Mouse (Mus musculus): ENCODE measurements around the gene Slc10a1.

Slc10a1 gene

DNA sequence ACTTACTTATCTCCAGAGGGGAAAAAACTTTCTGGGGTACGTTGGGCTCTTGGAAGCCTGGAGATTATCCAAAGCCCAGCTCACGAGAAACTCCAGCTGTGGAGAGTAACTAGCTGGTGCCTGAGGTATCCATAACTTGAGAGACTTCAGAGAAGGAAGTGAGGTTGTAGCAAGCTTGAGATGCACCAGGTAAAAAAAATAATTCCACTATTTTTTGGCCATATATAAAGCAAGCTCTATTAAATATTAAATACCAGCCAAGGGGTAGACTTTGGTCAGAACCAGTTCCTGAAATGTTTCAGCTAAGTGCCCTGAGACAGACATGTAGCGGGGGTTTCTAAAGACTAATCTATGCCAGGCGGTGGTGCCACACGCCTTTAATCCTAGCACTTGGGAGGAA is at the start of gene Slc10a1:
TSS of gene Slc10a1 (minus strand) at position 101 of the 400 bp plus-strand sequence.
- no peak for DNase-seq

DNA sequence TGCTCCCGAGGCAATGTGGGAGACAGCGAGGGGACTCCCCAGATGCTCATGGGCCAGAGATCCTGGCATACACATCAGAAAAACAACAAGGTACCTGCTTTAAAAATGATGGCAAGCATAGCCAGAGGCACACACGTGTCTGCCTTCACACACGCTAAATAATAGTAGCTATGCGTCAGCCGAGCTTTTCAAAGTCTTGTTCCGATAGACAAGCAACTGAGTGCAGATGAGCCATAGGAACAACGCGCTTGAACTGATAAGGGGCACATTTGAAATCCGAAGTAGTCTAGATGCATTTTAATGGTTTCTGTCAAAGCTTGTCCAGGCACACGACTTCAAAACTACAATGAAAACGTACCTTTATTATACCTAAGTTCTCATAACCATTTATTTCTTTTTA is 49.1 kb upstream of the Slc10a1 start:
- no peak for DNase-seq

DNA sequence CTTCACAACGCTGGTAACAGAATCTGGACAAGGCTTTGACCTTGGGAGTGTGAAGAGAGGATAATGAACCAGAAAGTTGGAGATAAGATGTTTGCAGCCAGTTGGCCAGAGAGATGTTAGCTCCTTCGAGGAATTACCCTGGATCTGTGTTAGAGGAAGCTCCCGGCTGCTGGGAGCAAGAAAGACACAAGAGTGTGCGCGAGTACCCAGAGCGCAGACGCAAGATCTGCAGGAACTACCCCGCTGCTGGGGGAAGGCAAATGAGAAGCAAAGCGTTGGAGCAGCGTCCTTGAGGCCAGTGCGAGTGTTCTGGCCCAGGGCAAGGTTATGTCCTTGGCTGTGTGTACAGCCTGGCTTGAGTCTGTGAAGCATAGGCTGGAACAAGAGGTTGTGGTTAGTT is 45.0 kb upstream of the Slc10a1 start:
- DNase-seq: no peak

DNA sequence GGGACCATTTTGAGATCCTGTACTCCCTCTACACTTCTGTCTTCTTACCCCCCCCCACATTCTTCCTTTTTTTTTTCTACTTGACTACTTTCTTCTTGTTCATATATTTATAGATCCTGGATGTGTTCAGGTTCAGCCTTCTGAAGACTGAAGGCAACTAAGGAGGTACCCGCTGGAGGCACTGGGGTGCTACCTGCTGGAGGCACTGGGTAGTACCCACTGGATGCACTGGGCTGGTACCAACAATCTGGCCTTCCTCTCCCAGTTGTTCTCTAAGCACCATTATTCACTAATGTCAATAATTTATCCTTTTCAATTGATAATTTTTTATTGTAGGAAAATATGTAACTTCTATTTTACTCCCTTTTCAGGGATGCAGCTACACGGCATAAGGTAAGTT is 43.5 kb upstream of the Slc10a1 start:
- DNase-seq: no peak

DNA sequence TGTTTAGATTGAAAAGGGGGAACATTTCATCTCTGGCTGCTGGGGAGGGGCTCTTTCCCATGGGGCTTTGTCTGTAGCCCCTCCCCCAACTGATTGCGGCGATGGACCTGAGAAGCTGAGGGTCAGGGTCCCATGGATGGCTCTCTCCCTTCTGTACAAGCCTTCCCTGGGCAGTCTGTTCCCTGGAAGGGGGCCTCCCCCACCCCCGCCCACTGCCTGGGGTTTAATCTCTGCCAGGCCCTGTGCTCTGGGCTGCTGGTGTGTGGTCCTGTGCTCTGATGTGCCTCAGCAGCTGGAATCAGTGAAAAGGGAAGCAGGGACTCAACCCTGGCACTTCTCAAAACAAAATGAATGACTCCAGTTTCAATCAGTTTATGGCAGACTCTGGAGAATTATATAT is 41.3 kb upstream of the Slc10a1 start:
- DNase-seq: no peak

DNA sequence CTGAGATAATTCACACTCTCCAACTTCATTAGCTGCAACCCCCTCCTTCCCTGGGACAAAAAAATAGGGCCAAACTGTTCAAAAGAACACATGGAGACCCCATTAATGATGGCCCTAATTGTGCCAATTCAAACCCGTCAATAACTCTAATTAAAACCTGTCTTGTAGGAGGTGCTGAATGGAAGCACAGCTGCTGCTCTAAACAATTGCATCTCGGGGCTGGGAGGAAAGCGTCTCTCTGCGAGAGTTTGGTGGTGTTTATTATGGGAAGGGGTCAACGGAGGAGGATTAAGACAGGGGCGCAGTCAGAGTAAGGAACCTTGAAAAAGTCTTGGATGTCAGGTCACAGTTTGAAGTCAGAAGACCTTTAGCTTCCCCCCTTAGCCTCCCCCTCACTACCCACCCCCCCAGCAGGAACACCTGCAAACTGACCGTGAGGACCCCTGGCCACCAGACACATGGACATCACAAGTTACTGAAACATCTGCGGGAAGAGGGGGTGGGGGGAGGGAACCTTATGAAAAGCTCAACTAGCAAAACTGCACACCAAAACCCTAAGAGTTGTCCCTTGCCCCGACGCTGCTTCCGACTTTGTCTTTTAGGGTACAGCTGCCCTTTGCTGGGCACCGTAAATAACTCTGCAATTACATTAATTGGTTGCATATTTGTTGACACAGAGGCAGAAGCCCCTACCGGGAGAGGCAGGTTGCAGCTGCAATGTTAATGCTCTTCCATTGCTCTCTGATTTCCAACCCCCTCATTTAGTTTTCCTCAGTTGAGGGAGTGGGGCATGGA is 34.5 kb upstream of the Slc10a1 start:
- DNase-seq: no peak

DNA sequence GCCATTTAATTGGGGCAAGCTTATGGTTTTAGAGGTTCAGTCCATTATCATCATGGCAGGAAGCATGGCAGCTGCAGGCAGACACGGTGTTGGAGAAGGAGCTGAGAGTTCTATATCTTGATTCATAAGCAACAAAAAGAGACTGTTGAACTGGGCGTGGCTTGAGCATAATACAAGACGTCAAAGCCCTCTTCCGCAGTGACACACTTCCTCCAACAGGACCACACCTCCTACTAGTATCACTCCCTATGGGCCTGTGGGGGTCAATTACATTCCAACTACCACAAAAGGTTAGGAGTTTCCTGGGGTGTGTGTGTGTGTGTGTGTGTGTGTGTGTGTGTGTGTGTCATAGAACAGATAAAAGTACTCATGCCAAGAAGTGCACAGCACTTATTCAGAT is 32.4 kb upstream of the Slc10a1 start:
- no peak for DNase-seq

DNA sequence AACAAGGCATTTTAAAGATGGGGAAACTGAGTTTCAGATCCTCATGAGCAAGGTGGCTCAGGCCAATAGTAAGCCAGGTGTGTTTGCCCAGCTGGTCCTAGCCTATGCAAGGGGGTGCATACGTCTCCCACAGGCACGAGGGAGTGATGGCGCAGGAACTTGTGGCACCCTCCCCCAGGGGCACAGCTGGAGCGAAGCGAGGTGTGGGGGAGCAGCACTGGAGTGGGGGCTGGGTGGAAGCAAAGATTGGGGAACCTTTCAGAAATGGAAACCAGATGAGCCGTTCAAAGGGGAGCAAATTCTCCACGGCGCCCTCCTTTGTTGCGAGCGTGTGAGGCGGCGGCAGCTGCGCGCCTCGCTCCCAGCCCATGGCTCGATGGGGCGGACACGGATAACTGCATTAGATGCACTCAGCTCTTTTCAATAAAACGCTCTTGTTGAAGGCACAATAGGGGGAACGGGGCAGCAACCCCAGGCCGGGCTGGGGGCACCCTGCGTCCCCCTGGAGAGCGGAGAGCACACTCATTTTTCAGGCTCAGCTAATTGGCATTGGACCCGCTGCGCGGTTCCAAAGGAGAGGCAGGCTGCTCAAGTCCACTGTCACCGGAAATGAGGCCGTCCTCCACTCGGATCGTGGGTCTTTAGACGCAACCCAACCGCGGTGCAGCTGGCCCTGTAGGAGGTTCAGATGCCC is 30.2 kb upstream of the Slc10a1 start:
- DNase-seq: no peak

DNA sequence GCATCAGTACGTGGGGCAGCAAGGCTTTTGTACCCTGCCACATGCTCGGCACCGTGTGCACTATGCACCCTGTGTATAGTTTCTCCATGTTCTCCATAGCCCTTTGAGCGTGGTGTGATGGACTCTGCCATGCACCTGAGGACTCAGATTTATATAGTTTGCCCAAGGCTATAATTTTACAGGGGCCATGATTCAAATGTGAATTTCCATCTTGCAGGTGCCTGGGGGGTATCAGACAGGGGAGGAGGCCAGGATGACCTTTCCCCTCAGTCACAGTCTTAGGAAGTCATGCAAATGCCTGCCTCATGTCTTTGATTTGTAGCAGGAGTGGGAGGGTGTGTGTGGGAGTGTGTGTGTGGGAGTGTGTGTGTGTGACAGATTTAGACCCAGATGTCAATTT is 29.1 kb upstream of the Slc10a1 start:
- no peak for DNase-seq

DNA sequence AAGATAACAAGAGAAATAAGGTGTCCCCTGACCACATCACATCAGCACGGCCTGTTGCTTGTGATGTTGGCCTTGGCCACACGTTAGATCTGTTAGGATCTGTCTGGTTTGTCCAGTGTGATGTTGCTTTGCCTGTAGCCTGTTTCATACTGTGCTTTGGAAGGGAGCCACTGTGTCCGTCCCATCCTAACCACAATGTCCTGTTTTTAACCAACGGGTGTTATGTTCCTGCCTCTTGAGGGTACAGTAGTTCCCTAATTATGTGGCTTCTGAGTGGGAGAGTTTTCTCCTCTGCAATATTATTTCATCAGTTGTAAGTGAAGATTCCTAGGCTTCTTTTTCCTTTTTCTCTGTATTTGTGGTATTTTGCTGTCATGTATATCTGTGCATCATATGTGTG is 26.8 kb upstream of the Slc10a1 start:
- no peak for DNase-seq

DNA sequence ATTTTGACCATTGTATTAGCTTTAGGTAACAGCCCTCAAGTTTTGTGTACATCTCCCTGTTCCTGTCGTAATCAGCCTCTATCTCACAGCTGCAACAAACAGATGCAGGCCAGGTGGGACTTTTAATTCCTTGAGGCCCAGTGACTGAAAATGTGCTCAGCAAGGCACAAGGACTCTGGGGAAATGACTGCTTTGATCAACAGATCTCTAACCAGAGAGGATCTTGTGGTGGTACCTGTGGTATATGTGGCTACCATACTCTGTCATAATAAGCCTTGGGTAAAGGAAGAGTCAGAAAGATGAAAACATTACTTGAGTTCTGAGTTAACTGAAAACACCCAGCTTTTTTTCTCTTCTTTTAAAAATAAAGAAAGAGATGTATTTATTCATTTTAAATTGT is 25.3 kb upstream of the Slc10a1 start:
- DNase-seq: no peak

DNA sequence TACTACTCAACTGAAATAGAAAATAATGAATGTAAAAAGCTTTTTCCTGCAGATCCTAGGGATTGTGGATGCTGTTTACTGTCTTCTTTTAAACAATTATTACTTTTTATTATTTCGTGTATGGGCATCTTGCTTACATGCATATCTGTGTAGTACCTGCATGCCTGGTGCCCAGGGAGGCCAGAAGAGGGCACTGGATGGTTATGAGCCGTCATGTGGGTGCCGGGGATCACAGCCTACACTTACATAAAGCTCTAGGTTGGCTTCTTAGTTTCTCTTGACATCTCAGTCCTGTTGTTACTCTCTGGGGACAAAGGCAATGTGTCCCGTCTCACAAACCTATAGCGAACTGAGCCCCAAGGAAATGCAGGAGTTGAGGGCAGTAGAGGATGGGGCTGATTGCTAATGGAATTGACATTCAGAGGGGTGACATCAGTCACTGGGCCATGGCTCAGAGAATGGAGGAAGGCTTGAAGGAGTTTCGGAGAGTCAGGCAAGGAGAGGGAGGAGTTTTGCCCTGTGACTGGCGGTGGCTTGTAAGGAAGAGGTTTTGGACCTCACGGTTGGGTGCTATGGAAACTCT is 24.1 kb upstream of the Slc10a1 start:
- DNase-seq: no peak

DNA sequence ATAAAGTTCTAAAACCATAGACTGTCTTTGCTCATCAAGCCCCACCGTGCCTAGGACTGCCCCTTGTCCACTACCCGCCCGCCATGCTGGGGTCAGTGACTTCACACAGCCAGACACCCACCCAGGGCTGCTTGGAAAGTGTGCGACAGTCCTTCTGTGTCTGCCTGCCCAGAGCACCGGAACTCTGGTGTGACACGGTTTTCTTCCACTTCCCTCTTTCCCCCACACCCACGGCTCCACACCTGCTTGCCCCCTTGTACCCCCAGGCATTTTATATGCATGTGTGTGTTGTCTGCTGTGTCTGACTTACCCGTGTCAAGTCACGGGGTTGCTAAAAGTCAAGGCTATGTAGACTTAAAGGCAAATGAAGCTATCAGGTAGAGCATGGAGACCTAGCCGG is 23.3 kb upstream of the Slc10a1 start:
- no peak for DNase-seq

DNA sequence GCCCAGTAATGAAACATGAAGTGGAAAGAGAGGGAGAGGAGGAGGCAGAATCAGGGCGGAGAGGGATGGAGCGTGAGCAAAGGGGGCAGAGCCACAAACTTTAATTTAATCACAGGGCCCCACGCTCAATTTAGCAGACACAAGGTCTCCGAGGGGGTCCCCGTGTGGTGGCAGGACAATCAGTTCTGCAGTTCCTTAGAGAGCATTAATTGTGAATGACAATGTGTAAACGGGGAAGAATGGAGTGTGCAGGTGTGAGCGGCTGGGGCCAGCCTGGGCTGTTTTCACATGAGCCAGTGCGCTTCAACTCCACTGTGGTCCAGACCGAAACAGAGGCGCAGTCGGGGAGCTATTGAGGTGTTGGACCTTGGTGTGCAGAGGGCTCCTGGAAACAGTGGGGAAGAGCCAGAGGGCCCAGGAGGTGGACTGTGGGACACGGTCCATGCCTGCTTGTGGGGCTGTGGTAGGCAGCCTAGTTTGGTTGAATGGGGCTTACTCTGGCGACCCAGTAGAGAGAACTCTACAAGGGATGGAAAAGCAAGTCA is 22.5 kb upstream of the Slc10a1 start:
- DNase-seq: no peak

DNA sequence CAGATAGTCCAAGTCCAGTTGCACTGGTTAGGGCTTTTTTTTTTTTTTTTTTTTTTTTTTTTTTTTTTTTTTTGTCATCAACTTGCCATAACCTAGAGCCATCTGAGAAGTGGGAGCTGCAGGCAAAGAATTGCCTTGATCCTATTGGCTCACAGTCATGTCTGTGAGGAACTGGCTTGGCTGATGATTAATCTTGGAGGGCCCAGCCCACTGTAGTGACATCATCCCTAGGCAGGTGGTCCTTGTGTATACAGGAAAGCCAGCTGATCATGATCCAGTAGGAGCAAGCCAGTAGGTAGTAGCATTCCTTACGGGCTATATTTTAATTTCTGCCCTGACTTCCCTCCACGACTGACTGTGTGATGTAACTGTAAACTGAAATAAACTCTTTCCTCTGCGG is 19.8 kb upstream of the Slc10a1 start:
- no peak for DNase-seq

DNA sequence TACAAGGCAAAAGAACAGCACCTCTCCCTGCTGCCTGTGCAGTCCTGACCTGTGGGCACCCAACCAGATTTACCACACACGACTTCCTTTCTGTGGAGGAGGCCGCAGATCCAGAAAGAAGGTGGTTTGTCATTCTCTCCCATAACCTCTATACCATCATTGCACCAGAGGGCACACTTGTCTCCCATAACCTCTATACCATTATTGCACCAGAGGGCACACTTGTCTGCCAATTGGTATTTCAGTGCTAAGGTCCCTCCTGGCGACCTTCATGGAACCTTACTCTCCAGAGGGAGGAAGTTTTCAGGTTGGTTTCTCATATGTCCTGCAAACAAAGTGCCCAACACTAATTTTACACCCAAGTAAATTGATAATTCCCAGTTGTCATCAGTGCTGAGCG is 18.1 kb upstream of the Slc10a1 start:
- no peak for DNase-seq

DNA sequence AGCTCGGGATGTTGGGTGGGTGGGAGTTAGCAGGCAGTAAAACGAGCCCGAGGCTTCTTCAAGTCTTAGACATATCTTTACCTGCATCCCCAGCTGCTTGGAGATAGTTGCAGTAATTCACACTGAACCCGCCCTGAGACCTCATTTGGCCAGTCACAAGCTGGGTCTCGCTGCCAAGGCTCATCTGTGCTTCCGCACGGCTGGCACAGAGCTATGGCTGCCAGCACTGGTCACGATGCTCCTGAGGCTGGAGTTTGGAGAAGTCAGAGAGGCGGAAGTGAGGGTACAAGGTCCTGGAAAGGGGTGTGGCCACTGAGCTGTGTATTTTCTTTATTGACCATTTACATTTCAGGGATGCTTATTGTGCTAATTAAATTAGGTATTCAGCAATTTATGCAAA is 15.2 kb upstream of the Slc10a1 start:
- DNase-seq: no peak

DNA sequence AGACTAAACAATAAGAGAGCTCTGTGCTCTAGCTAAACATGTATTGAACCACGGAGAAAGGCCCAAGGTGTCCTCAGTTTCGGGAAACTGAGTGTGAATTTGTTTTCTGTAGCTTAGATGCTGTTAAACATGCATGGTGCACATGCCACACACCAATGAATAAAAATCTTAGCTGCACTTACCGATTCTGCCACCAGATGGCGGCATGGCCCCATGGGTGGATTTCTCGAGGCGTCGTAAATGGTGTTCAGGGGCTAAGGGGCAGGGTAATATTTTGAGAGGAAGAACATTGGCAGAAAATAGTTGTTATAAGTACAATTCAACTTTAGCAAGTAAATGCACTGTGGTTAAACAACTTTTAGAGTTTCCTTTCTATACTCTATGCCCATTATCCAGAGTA is 13.8 kb upstream of the Slc10a1 start:
- DNase-seq: peak; percentile 71

DNA sequence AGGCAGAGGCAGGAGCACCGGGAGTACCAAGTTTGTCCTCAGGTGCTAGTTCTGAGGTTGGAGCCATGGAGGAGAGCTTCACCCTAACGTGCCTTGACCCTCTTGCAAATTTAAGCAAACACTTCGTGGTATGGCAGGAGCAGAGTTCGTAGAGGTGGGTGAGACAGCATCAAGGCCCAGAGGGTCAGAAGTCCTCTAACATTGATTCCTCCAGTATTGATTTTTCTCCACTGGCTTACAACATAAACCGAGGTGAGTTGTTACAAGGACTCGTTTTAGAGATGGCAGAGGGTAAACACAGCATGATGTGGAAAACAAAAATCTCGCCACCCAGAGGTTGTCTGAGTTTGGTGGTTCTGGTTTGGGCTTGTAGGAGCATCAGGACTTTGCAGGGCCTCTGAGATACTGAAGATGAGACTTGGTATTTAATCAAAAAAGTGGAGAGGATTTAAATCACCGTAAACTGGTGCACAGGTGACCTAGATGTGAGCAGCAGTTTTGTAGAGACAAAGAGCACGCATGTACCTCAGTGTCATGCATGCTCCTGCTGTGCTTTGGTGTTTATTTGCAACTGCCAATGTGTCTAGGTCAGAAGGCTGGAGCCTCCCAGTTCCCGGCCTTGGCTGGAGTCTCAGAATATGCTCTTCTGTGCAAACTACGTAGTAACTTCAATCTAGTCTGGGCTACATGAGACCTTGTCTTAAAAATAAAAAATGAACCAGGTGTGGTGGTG is 7.6 kb upstream of the Slc10a1 start:
- DNase-seq: no peak

DNA sequence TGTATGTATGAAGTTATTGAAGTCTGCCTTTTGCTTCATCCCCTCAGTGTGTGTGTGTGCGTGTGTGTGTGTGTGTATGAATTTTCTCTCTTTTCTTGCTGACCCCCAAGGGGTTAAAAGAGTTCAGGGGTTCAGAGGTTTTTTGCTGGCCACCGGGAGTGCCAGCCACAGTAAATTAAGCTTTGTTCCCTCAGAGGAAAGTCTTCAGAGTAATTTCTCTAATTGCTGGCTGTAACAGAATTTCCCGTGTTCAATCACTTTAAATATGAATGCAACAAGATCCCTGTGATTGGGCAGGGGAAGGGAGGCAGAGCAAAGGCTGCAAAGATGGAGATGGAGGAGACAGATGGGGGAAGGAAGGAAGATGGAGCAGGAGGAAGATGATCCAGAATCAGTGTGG is 3.3 kb upstream of the Slc10a1 start:
- no peak for DNase-seq

DNA sequence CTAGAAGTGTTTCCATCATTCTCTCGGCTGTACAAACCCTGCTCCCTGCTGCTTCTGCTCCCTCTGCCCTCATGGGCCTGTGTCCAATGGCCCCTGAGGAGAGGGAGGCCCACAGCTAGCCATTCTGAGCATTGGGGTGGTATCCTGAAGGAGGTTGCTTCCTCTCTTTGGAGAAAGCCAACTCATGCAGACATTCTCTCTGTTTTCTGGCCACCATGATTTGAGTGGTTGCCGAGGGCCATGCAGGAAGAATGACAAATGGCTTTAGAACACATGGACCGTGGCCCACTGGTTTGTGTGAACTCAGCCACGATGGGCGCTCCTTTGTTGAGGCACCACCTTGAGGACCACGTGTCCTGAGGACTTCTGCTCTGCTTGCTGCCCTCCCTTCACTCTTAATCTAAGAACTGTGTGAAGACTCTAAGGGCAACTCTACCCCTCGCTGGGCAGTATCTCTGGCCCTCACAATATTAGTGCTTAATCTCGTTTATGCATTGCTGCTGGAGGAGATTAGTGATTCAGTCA is 1.7 kb upstream of the Slc10a1 start:
- DNase-seq: no peak

DNA sequence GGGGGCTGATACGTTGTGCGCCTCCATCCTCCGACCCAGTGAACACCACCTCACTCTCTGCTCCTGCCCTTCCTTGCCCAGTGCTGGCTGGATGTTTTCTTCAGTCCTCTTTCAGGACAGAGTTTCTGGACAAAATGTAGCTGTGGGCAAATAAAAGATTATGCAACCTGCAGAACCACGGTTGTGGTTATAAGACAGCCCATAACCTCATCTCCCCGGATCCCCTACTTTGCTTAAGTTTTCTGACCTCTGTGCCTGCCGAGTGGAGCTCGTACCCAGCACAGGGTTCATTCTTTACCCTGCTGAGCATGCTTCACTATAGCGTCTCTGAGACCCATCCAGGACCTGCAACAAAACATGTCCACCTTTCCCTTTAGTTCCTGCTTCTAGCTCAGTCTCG is 587 bp downstream of the Slc10a1 start:
- no peak for DNase-seq
